Mouse (Mus musculus) T-cell, adult 2 months (primary cell): Measurements from ENCODE around the gene Yipf1.
"Not testable (repeated sequence)": the region's sequence is repeated elsewhere in the genome, so short reads cannot be mapped to it uniquely, and the experiment has no call there.

ENCODE experiments used
- DNase-seq: peaks from one replicate; pipeline ENCODE4 v3.0.0; 2022; ENCODE audit warnings: low spot score

The Yipf1 gene

GRCm38 (mm10) chr4:107323113-107323512 lies 8.9 kb downstream of the Yipf1 start:
- DNase-seq, result no peak

GRCm38 (mm10) chr4:107328530-107328929 lies 14.4 kb downstream of the Yipf1 start:
- DNase-seq, result no peak

- peak; percentile 18 for DNase-seq
Observed at GRCm38 (mm10) chr4:107333514-107333913, 19.4 kb downstream of the Yipf1 start.

- peak; percentile 22 for DNase-seq
Observed at GRCm38 (mm10) chr4:107336356-107336755, 22.2 kb downstream of the Yipf1 start.

GRCm38 (mm10) chr4:107337455-107337854 lies 23.3 kb downstream of the Yipf1 start:
- DNase-seq, result no peak

- DNase-seq, result no peak
Observed at GRCm38 (mm10) chr4:107341354-107341753, 27.2 kb downstream of the Yipf1 start.

- DNase-seq, result no peak
Observed at GRCm38 (mm10) chr4:107344612-107345011, 30.4 kb downstream of the Yipf1 start.

- DNase-seq, result no peak
Observed at GRCm38 (mm10) chr4:107347221-107347620, 33.1 kb downstream of the Yipf1 start.

- no peak for DNase-seq
Observed at GRCm38 (mm10) chr4:107348529-107349310, 34.6 kb downstream of the Yipf1 start.

GRCm38 (mm10) chr4:107349311-107350008 lies 35.3 kb downstream of the Yipf1 start:
- peak; percentile 39 for DNase-seq

GRCm38 (mm10) chr4:107351368-107351767 lies 37.2 kb downstream of the Yipf1 start:
- no peak for DNase-seq

GRCm38 (mm10) chr4:107353612-107354011 lies 39.4 kb downstream of the Yipf1 start:
- no peak for DNase-seq

GRCm38 (mm10) chr4:107354126-107354525 lies 40.0 kb downstream of the Yipf1 start:
- DNase-seq, result no peak

- DNase-seq, result no peak
Observed at GRCm38 (mm10) chr4:107354543-107354942, 40.4 kb downstream of the Yipf1 start.

- DNase-seq, result not testable (repeated sequence)
Observed at GRCm38 (mm10) chr4:107357172-107357571, 43.0 kb downstream of the Yipf1 start.

GRCm38 (mm10) chr4:107358460-107358859 lies 44.3 kb downstream of the Yipf1 start:
- DNase-seq, result no peak

- no peak for DNase-seq
Observed at GRCm38 (mm10) chr4:107360457-107361145, 46.4 kb downstream of the Yipf1 start.

GRCm38 (mm10) chr4:107362755-107363154 lies 48.6 kb downstream of the Yipf1 start:
- DNase-seq, result no peak

- DNase-seq, result no peak
Observed at GRCm38 (mm10) chr4:107363573-107363972, 49.4 kb downstream of the Yipf1 start.

- no peak for DNase-seq
Observed at GRCm38 (mm10) chr4:107364190-107364639, 50.1 kb downstream of the Yipf1 start.

- not testable (repeated sequence) for DNase-seq
Observed at GRCm38 (mm10) chr4:107366408-107366807, 52.2 kb downstream of the Yipf1 start.

GRCm38 (mm10) chr4:107367567-107368314 lies 53.6 kb downstream of the Yipf1 start, which contains the start of gene Ndc1:
TSS of gene Ndc1 (plus strand) at chr4:107367784.
- DNase-seq, result peak; percentile 86
